In genomic region chr6:81625016-81625415, GRCm38 (mm10) we compare ENCODE assay signal across 23 mouse cellular contexts.
DNase-seq lines count a peak whose midpoint lies in the region; ATAC-seq and TF ChIP-seq lines count a peak whose summit lies in the region.
"Had no signal": no experiment of that assay in that cellular context is flagged by ENCODE, and none has a peak within 500 bp of the region (broad histone marks: within the 10 kb centered on the region; RNA-seq: fewer than 3 reads in every experiment).

No protein-coding gene starts in this region.

- H3K27me3 ChIP-seq in forebrain, embryonic 13.5 days, result no peaks in the 10 kb centered on the region
- H3K27me3 ChIP-seq in forebrain, embryonic 15.5 days, result no peaks in the 10 kb centered on the region
- H3K27me3 ChIP-seq in midbrain, embryonic 15.5 days (replicated peaks), result no peaks in the 10 kb centered on the region
- no peaks in the 10 kb centered on the region for H3K27me3 ChIP-seq in midbrain, embryonic 10.5 days (ENCODE audit: low read depth, poor library complexity, severe bottlenecking)
- H3K27me3 ChIP-seq: hindbrain, embryonic 13.5 days; intestine, embryonic 15.5 days had no signal

- ATAC-seq in forebrain, embryonic 13.5 days, result peak; percentile 43; the same call in 1 of the 2 replicates
- ATAC-seq in forebrain, embryonic 15.5 days (replicated peaks), result no peak
- ATAC-seq in midbrain, embryonic 15.5 days (replicated peaks), result 0 out of 2 replicates have a peak, but pooled peaks have one; percentile 60
- ATAC-seq: forebrain, postnatal 0 days; hindbrain, embryonic 16.5 days; intestine, embryonic 15.5 days had no signal

- H3K4me2 ChIP-seq in forebrain, embryonic 13.5 days, result no peak overlapping the region
- H3K4me2 ChIP-seq in forebrain, embryonic 15.5 days (replicated peaks), result no peak overlapping the region
- no peak overlapping the region for H3K4me2 ChIP-seq in midbrain, embryonic 15.5 days
- H3K4me2 ChIP-seq: heart, embryonic 11.5 days; hindbrain, embryonic 13.5 days; intestine, embryonic 15.5 days had no signal

- TF ChIP-seq POLR2A in brain, embryonic 14.5 days (IDR thresholded peaks at IDR 0.05; ENCODE audit: borderline replicate concordance, extremely low read depth, insufficient read depth, insufficient read length, poor library complexity, severe bottlenecking), result no peak

- no peak for TF ChIP-seq CTCF in brain, embryonic 14.5 days (IDR thresholded peaks at IDR 0.05; ENCODE audit: borderline replicate concordance, extremely low read depth, insufficient read depth, insufficient read length)

- peak; percentile 25 to 74 for DNase-seq in adrenal gland, adult (ENCODE audit: inconsistent age in 2 of 2, low spot score in 1 of 2)
- no peak for DNase-seq in adrenal gland, adult 18-20 months (ENCODE audit: low spot score in 2 of 2)
- no peak for DNase-seq in midbrain, embryonic 10.5 days (ENCODE audit: low spot score)
- peak; percentile 68 for DNase-seq in brain, embryonic 14.5 days (ENCODE audit: low read depth)
- DNase-seq in retina, postnatal 1 day, result no peak
- DNase-seq: cerebellum, adult 18-20 months; cerebellum, adult 9-10 months; cerebellum, postnatal 14 days; forebrain, postnatal 0 days; gastrocnemius, adult 2 months; gastrocnemius, postnatal 14 days; heart, adult 11 months; kidney, adult 11 months; kidney, adult 8-10 months had no signal

- 51% methylated on average over 5 of the region's 5 CpGs for WGBS in forebrain, embryonic 13.5 days
- WGBS in forebrain, embryonic 15.5 days, result 55% methylated on average over 5 of the region's 5 CpGs
- 72% methylated on average over 5 of the region's 5 CpGs for WGBS in midbrain, embryonic 15.5 days
- WGBS in midbrain, embryonic 10.5 days, result 78% methylated on average over 5 of the region's 5 CpGs

- H3K36me3 ChIP-seq in forebrain, embryonic 13.5 days (ENCODE audit: poor library complexity, severe bottlenecking), result no peaks in the 10 kb centered on the region
- no peaks in the 10 kb centered on the region for H3K36me3 ChIP-seq in forebrain, embryonic 15.5 days
- H3K36me3 ChIP-seq in midbrain, embryonic 15.5 days (replicated peaks), result no peaks in the 10 kb centered on the region
- H3K36me3 ChIP-seq in midbrain, embryonic 10.5 days, result no peaks in the 10 kb centered on the region
- H3K36me3 ChIP-seq: forebrain, embryonic 10.5 days; hindbrain, embryonic 10.5 days; hindbrain, embryonic 13.5 days; intestine, embryonic 15.5 days had no signal

- H3K4me1 ChIP-seq in forebrain, embryonic 13.5 days, result no peaks in the 10 kb centered on the region
- no peaks in the 10 kb centered on the region for H3K4me1 ChIP-seq in forebrain, embryonic 15.5 days
- H3K4me1 ChIP-seq in midbrain, embryonic 15.5 days, result no peaks in the 10 kb centered on the region
- no peaks in the 10 kb centered on the region for H3K4me1 ChIP-seq in midbrain, embryonic 10.5 days
- H3K4me1 ChIP-seq: forebrain, embryonic 10.5 days; hindbrain, embryonic 10.5 days; hindbrain, embryonic 13.5 days; intestine, embryonic 15.5 days had no signal

- no peak overlapping the region for H3K9ac ChIP-seq in forebrain, embryonic 13.5 days
- H3K9ac ChIP-seq in forebrain, embryonic 15.5 days (replicated peaks), result no peak overlapping the region
- H3K9ac ChIP-seq in midbrain, embryonic 15.5 days, result no peak overlapping the region
- H3K9ac ChIP-seq: forebrain, postnatal 0 days; hindbrain, embryonic 13.5 days; intestine, embryonic 15.5 days had no signal

- H3K27ac ChIP-seq in forebrain, embryonic 13.5 days, result no peak overlapping the region
- no peak overlapping the region for H3K27ac ChIP-seq in forebrain, embryonic 15.5 days (replicated peaks)
- H3K27ac ChIP-seq in midbrain, embryonic 15.5 days, result no peak overlapping the region
- no peak overlapping the region for H3K27ac ChIP-seq in midbrain, embryonic 10.5 days (replicated peaks)
- H3K27ac ChIP-seq: forebrain, embryonic 10.5 days; gastrocnemius, adult 2 months; hindbrain, embryonic 10.5 days; hindbrain, embryonic 13.5 days; intestine, embryonic 15.5 days had no signal

- no peak overlapping the region for H3K4me3 ChIP-seq in forebrain, embryonic 13.5 days
- no peak overlapping the region for H3K4me3 ChIP-seq in forebrain, embryonic 15.5 days
- no peak overlapping the region for H3K4me3 ChIP-seq in midbrain, embryonic 15.5 days
- no peak overlapping the region for H3K4me3 ChIP-seq in midbrain, embryonic 10.5 days
- H3K4me3 ChIP-seq: forebrain, embryonic 10.5 days; gastrocnemius, adult 2 months; hindbrain, embryonic 10.5 days; hindbrain, embryonic 13.5 days; intestine, embryonic 15.5 days had no signal

- no peaks in the 10 kb centered on the region for H3K9me3 ChIP-seq in forebrain, embryonic 13.5 days (replicated peaks)
- no peaks in the 10 kb centered on the region for H3K9me3 ChIP-seq in forebrain, embryonic 15.5 days
- no peaks in the 10 kb centered on the region for H3K9me3 ChIP-seq in midbrain, embryonic 15.5 days
- no peaks in the 10 kb centered on the region for H3K9me3 ChIP-seq in midbrain, embryonic 10.5 days (replicated peaks)
- H3K9me3 ChIP-seq: forebrain, embryonic 10.5 days; hindbrain, embryonic 10.5 days; hindbrain, embryonic 13.5 days; intestine, embryonic 15.5 days had no signal

Comparison
In these comparisons a context has a peak if more than half of its experiments do, and no peak if none do; other contexts are left out.
1. DNase-seq: peak in adrenal gland, adult (2 of 2) and brain, embryonic 14.5 days (single experiment); none in adrenal gland, adult 18-20 months (0 of 2), midbrain, embryonic 10.5 days (single experiment) and retina, postnatal 1 day (single experiment).